8 mouse cellular contexts compared by ENCODE assay signal in genomic region chr9:65909837-65910236, GRCm38 (mm10). TPM values are rescaled to one million over a fixed set of nuclear protein-coding genes. Genes with fewer than 3 reads are reported as not detected.
DNase-seq lines count a peak whose midpoint lies in the region; ATAC-seq and TF ChIP-seq lines count a peak whose summit lies in the region.

No protein-coding gene starts in this region.

- H3K36me3 ChIP-seq in neural tube, embryonic 11.5 days (ENCODE audit: control insufficient read depth, insufficient read depth, low read length) = no peaks in the 10 kb centered on the region; the same call in 1 of the 2 replicates
- H3K36me3 ChIP-seq in limb, embryonic 14.5 days (ENCODE audit: control insufficient read depth, insufficient read depth, low read length) = 0 out of 2 replicates have a peak, but pooled peaks cover 9% of the 10 kb centered on the region
- H3K36me3 ChIP-seq in stomach, embryonic 15.5 days = no peaks in the 10 kb centered on the region

- H3K9ac ChIP-seq in neural tube, embryonic 11.5 days (ENCODE audit: low read length) = peak overlapping the region; percentile 69; the same call in 1 of the 2 replicates
- peak overlapping the region; percentile 78 for H3K9ac ChIP-seq in limb, embryonic 14.5 days (ENCODE audit: low read depth, low read length, severe bottlenecking)
- peak overlapping the region; percentile 73 for H3K9ac ChIP-seq in stomach, embryonic 15.5 days

- H3K9me3 ChIP-seq in neural tube, embryonic 11.5 days (ENCODE audit: control insufficient read depth, low read length) = no peaks in the 10 kb centered on the region
- H3K9me3 ChIP-seq in limb, embryonic 14.5 days (ENCODE audit: control insufficient read depth, low read length) = no peaks in the 10 kb centered on the region
- no peaks in the 10 kb centered on the region for H3K9me3 ChIP-seq in stomach, embryonic 15.5 days

- H3K4me3 ChIP-seq in cerebellum, adult 2 months (replicated peaks; ENCODE audit: insufficient read depth, low read depth, low read length) = peak overlapping the region; percentile 93
- H3K4me3 ChIP-seq in neural tube, embryonic 11.5 days (ENCODE audit: low read depth, low read length) = peak overlapping the region; percentile 75
- peak overlapping the region; percentile 80 for H3K4me3 ChIP-seq in limb, embryonic 14.5 days (replicated peaks; ENCODE audit: low read length)
- H3K4me3 ChIP-seq in stomach, embryonic 15.5 days (replicated peaks) = peak overlapping the region; percentile 77

- no peaks in the 10 kb centered on the region for H3K27me3 ChIP-seq in cerebellum, adult 2 months (ENCODE audit: control insufficient read depth, insufficient read depth, low read length)
- no peaks in the 10 kb centered on the region for H3K27me3 ChIP-seq in neural tube, embryonic 11.5 days (ENCODE audit: control insufficient read depth, insufficient read depth, low read length)
- no peaks in the 10 kb centered on the region for H3K27me3 ChIP-seq in limb, embryonic 14.5 days (ENCODE audit: control insufficient read depth, insufficient read depth, low read length)
- no peaks in the 10 kb centered on the region for H3K27me3 ChIP-seq in stomach, embryonic 15.5 days (replicated peaks)

- no peak for ATAC-seq in neural tube, embryonic 11.5 days (ENCODE audit: insufficient read depth, low FRiP score, low TSS enrichment)
- ATAC-seq in limb, embryonic 14.5 days (ENCODE audit: low FRiP score, low read depth) = no peak
- no peak for ATAC-seq in stomach, embryonic 15.5 days (ENCODE audit: insufficient read depth, low FRiP score, low read depth)

- WGBS in cerebellum, adult 2 months = 2% methylated on average over 4 of the region's 4 CpGs
- 15% methylated on average over 4 of the region's 4 CpGs for WGBS in neural tube, embryonic 11.5 days
- 4% methylated on average over 4 of the region's 4 CpGs for WGBS in limb, embryonic 14.5 days
- 6% methylated on average over 4 of the region's 4 CpGs for WGBS in stomach, embryonic 15.5 days

- no peak for DNase-seq in cerebellum, adult 2 months
- no peak for DNase-seq in cerebellum, postnatal 4 days (ENCODE audit: low spot score in 2 of 2)
- no peak for DNase-seq in neural tube, embryonic 11.5 days (ENCODE audit: low spot score)
- DNase-seq in neural tube, embryonic 10.5 days (ENCODE audit: extremely low spot score, low spot score) = no peak
- no peak for DNase-seq in limb, embryonic 14.5 days (ENCODE audit: low spot score)
- no peak for DNase-seq in adrenal gland, postnatal 4 days (ENCODE audit: low spot score in 2 of 2)
- DNase-seq in cerebellum, postnatal 36 days = no peak

- peak overlapping the region; percentile 86 for H3K4me2 ChIP-seq in neural tube, embryonic 11.5 days (ENCODE audit: low read depth)
- peak overlapping the region; percentile 70 for H3K4me2 ChIP-seq in limb, embryonic 14.5 days (replicated peaks; ENCODE audit: low read depth, low read length, severe bottlenecking)
- peak overlapping the region; percentile 80 for H3K4me2 ChIP-seq in stomach, embryonic 15.5 days

- TF ChIP-seq POLR2A in cerebellum, adult 2 months (IDR thresholded peaks at IDR 0.05; ENCODE audit: borderline replicate concordance, insufficient read depth, low read length) = no peak
- no peak for TF ChIP-seq POLR2A in limb, embryonic 14.5 days (IDR thresholded peaks at IDR 0.05; ENCODE audit: borderline replicate concordance, extremely low read depth, insufficient read depth, insufficient read length)

- peaks cover 4% of the 10 kb centered on the region; the same call in 1 of the 2 replicates for H3K4me1 ChIP-seq in cerebellum, adult 2 months (ENCODE audit: control insufficient read depth, insufficient read depth, low read length)
- H3K4me1 ChIP-seq in neural tube, embryonic 11.5 days (ENCODE audit: control insufficient read depth, insufficient read depth, low read length) = no peaks in the 10 kb centered on the region
- peaks cover 9% of the 10 kb centered on the region for H3K4me1 ChIP-seq in limb, embryonic 14.5 days (ENCODE audit: control insufficient read depth, insufficient read depth, low read length)
- peaks cover 6% of the 10 kb centered on the region; the same call in 1 of the 2 replicates for H3K4me1 ChIP-seq in stomach, embryonic 15.5 days

- peak overlapping the region; percentile 64 for H3K27ac ChIP-seq in cerebellum, adult 2 months (ENCODE audit: insufficient read depth, low read length)
- 0 out of 2 replicates have a peak overlapping the region, but pooled peaks have one; percentile 63 for H3K27ac ChIP-seq in neural tube, embryonic 11.5 days (ENCODE audit: low read depth, low read length)
- peak overlapping the region; percentile 91; the same call in 1 of the 2 replicates for H3K27ac ChIP-seq in limb, embryonic 14.5 days (replicated peaks; ENCODE audit: low read depth, low read length)
- H3K27ac ChIP-seq in stomach, embryonic 15.5 days = peak overlapping the region; percentile 92; the same call in 1 of the 2 replicates

- TF ChIP-seq CTCF in cerebellum, adult 2 months (IDR thresholded peaks at IDR 0.05; ENCODE audit: borderline replicate concordance, insufficient read depth, low read depth, low read length) = no peak

RNA-seq across cellular contexts. Expression of gene Csnk1g1, which starts 1.1 kb away (rescaled TPM):
- 21.9 and 25.4 TPM in 2 replicates for polyA plus RNA-seq in cerebellum, adult 2 months (2012; rRNA removed)
- 20.9 and 22.2 TPM in 2 replicates for polyA plus RNA-seq in neural tube, embryonic 11.5 days (2014; fragmentation: Nextera tagmentation; extraction: Ambion mirVana)
- 12.8 and 12.9 TPM in 2 replicates for polyA plus RNA-seq in limb, embryonic 14.5 days (2012; rRNA removed)
- polyA plus RNA-seq in limb, embryonic 14.5 days (2014; fragmentation: Nextera tagmentation; extraction: Ambion mirVana) = 19.4 and 22.1 TPM in 2 replicates
- polyA plus RNA-seq in stomach, embryonic 15.5 days (2015; fragmentation: Nextera tagmentation; extraction: Ambion mirVana) = 12.9 and 14.5 TPM in 2 replicates
- 10 to 100 TPM; 30.3 to 33.1 TPM for total RNA-seq in adrenal gland, postnatal 4 days (2021)

RNA-seq across cellular contexts. Expression of gene Trip4, which starts 1.2 kb away (rescaled TPM):
- polyA plus RNA-seq in cerebellum, adult 2 months (2012; rRNA removed) = 20.4 and 24.5 TPM in 2 replicates
- 35.4 and 36.2 TPM in 2 replicates for polyA plus RNA-seq in neural tube, embryonic 11.5 days (2014; fragmentation: Nextera tagmentation; extraction: Ambion mirVana)
- 18.8 and 24.8 TPM in 2 replicates for polyA plus RNA-seq in limb, embryonic 14.5 days (2012; rRNA removed)
- polyA plus RNA-seq in limb, embryonic 14.5 days (2014; fragmentation: Nextera tagmentation; extraction: Ambion mirVana) = 31.2 and 39.3 TPM in 2 replicates
- polyA plus RNA-seq in stomach, embryonic 15.5 days (2015; fragmentation: Nextera tagmentation; extraction: Ambion mirVana) = 25.8 and 26.8 TPM in 2 replicates
- 10 to 100 TPM; 40.0 to 40.7 TPM for total RNA-seq in adrenal gland, postnatal 4 days (2021)

RNA-seq across cellular contexts. Expression of gene Pclaf, which starts 19.8 kb away (rescaled TPM):
- polyA plus RNA-seq in cerebellum, adult 2 months (2012; rRNA removed) = 0.13 and 0.29 TPM in 2 replicates
- polyA plus RNA-seq in neural tube, embryonic 11.5 days (2014; fragmentation: Nextera tagmentation; extraction: Ambion mirVana) = 203 and 215 TPM in 2 replicates
- 75.1 and 109 TPM in 2 replicates for polyA plus RNA-seq in limb, embryonic 14.5 days (2012; rRNA removed)
- 115 and 116 TPM in 2 replicates for polyA plus RNA-seq in limb, embryonic 14.5 days (2014; fragmentation: Nextera tagmentation; extraction: Ambion mirVana)
- 160 and 168 TPM in 2 replicates for polyA plus RNA-seq in stomach, embryonic 15.5 days (2015; fragmentation: Nextera tagmentation; extraction: Ambion mirVana)
- total RNA-seq in adrenal gland, postnatal 4 days (2021) = 10 to 100 TPM; 32.7 to 40.6 TPM

Comparison
In these comparisons a context has a peak if more than half of its experiments do, and no peak if none do; other contexts are left out.
1. RNA of gene Pclaf, which starts 19.8 kb away (polyA plus RNA-seq): 203 to 215 TPM in neural tube, embryonic 11.5 days, 160 to 168 TPM in stomach, embryonic 15.5 days and 75.1 to 116 TPM in limb, embryonic 14.5 days; 0.13 to 0.29 TPM in cerebellum, adult 2 months; every median in the first group is over 10 times any median in the second.
2. Peak in every context shown above with its lines, with median percentiles within 50 percentile points of each other: H3K27ac ChIP-seq, H3K4me3 ChIP-seq, H3K4me2 ChIP-seq and H3K9ac ChIP-seq.